Mouse (Mus musculus) gastrocnemius, adult 2 months (tissue): ENCODE measurements around the gene Klhl2. TPM values are rescaled to one million over a fixed set of nuclear protein-coding genes. Genes with fewer than 3 reads are reported as not detected.

Experiments
- DNase-seq: peaks from one replicate; pipeline ENCODE4 v3.0.0; 2022
- H3K27ac ChIP-seq: fragments of 200-600 bp; 2 replicates; pipeline ENCODE4 v1.8.1; 2022; ENCODE audit warnings: mild to moderate bottlenecking
- H3K4me3 ChIP-seq: fragments of 200-600 bp; 2 replicates; pipeline ENCODE4 v1.8.1; 2022; ENCODE audit warnings: mild to moderate bottlenecking, moderate library complexity
- CTCF ChIP-seq: fragments of 200-600 bp; IDR thresholded peaks from 2 replicates; pipeline ENCODE4 v1.8.1; 2022; ENCODE audit warnings: antibody characterized with exemption, mild to moderate bottlenecking, moderate library complexity
- intact Hi-C: fragments of 180-260 bp; cut with DNase I; formaldehyde crosslinking; loops from one replicate; pipeline ENCODE4 v1.15.1; 2025
- long read RNA-seq, 2 experiments: library from polyadenylated mRNA; stranded (forward); transcript quantifications; one replicate each; pipeline ENCODE4 v2.0.0; 2021
- total RNA-seq, 2 experiments: library from RNA; stranded (reverse); gene quantifications; 2 replicates each; pipeline ENCODE4 v1.2.3; 2021

Gene Klhl2
- 1 to 10 TPM; 7.9 to 8.7 TPM for total RNA-seq
- long read RNA-seq, experiment 1, transcript Klhl2-201 (15 exons, 3,412 nt): major isoform, 14 of 15 reads
- long read RNA-seq, experiment 1, partial matches to known transcripts: 0 of 15 reads
- long read RNA-seq, experiment 1, other reads (novel, unspliced or antisense): 1 of 15 reads
- long read RNA-seq, experiment 2, transcript Klhl2-201 (15 exons, 3,412 nt): major isoform, 13 of 16 reads
- long read RNA-seq, experiment 2, partial matches to known transcripts: 2 of 16 reads
- long read RNA-seq, experiment 2, other reads (novel, unspliced or antisense): 1 of 16 reads

- H3K27ac ChIP-seq: peak within 1 kb of the TSS; percentile 87
- intact Hi-C loops: loop anchor here (5.0 kb wide), 2 partner anchors 92 to 118 kb away; partner anchors contain the start of gene Msmo1
- no peak for TF ChIP-seq CTCF
- peak within 1 kb of the TSS; percentile 97 for H3K4me3 ChIP-seq
- DNase-seq: peak; percentile 89
Measured at GRCm38 (mm10) chr8:64849897-64850541, at the start of gene Klhl2. Klhl2 (minus strand) TSS chr8:64850017.

DNA sequence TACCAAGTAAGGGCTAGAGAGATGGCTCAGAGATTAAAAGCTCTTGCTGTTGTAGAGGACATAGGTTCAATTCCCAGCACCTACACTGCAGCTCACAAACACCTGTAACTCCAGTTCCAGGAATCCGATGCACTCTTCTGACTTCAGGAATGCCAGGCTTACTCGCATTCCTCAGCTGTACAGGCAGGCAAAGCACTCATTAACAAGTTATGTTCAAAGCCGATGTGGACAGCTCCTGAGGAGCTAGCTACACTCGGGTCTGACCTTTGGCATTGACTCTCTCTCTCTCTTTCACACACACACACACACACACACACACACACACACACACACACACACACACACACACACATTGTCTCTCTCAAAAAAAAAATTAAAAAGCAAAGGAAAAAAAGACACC, 48.9 kb upstream of the Klhl2 start:
- H3K4me3 ChIP-seq: no peak overlapping the region
- intact Hi-C loops: no loop called here
- DNase-seq: no peak
- H3K27ac ChIP-seq: no peak overlapping the region
- TF ChIP-seq CTCF: no peak

GRCm38 (mm10) chr8:64896731-64897130, 46.9 kb upstream of the Klhl2 start:
- no peak for DNase-seq
- intact Hi-C loops: no loop called here
- no peak overlapping the region for H3K4me3 ChIP-seq
- no peak for TF ChIP-seq CTCF
- H3K27ac ChIP-seq: no peak overlapping the region

DNA sequence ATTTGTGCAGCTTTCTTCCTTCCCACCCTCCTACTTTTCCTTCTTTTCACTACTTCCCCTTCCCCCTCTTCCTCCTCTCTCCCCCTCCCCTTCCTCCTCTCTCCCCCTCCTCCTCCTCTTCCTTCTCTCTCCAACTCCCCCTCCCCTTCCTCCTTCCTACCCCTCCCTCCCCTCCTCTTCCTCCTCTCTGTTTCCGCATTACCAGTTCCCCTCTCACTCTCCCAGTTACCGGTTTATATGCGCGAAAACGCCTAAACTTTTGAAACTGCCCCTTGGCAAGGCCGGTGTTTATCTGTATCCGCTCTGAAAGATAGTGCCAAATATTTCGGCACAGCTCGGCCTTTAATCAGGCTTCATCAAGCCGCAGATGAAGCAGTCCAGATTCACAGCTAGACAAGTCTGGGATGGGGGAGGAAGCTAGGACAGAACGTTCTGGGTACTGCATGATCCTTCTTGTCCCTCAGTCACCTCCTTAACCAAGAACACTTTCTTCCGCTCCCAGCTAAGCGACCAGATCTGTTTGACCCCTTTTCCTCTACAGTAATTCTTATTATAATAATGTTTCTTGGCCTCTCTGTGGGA, 30.9 kb upstream of the Klhl2 start:
- TF ChIP-seq CTCF: no peak
- intact Hi-C loops: no loop called here
- Histone ChIP-seq H3K4me3 (peak overlapping the region; percentile 58), H3K27ac (peak overlapping the region; percentile 63)
- peak; percentile 42 for DNase-seq

GRCm38 (mm10) chr8:64877630-64878312, 28.0 kb upstream of the Klhl2 start:
- Histone ChIP-seq H3K27ac (no peak overlapping the region), H3K4me3 (no peak overlapping the region)
- intact Hi-C loops: no loop called here
- no peak for DNase-seq
- TF ChIP-seq CTCF: no peak

- no peak for TF ChIP-seq CTCF
- intact Hi-C loops: no loop called here
- peak overlapping the region; percentile 11; the same call in 1 of the 2 replicates for H3K4me3 ChIP-seq
- H3K27ac ChIP-seq: peak overlapping the region; percentile 56
- DNase-seq: no peak
Measured at GRCm38 (mm10) chr8:64871469-64872165, 21.8 kb upstream of the Klhl2 start.

DNA sequence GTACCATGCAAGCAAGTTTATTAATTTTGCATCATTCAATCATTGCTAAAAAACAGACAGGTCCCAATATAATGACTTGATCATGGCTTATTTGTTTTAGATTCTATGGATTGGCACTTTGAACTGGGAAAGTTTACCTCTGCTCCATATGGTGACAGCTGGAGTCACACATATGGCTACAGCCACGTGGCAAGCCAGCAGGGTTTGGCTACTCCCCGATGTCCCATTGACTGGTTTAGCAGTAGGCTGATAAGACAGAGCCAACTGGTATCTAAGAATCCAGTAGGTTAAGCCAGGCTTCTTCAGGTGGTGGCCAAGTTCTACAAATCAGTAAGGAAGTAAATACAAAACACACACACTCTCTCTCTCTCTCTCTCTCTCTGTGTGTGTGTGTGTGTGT, 20.4 kb upstream of the Klhl2 start:
- no peak for DNase-seq
- no peak for TF ChIP-seq CTCF
- no peak overlapping the region for H3K27ac ChIP-seq
- intact Hi-C loops: no loop called here
- no peak overlapping the region for H3K4me3 ChIP-seq

DNA sequence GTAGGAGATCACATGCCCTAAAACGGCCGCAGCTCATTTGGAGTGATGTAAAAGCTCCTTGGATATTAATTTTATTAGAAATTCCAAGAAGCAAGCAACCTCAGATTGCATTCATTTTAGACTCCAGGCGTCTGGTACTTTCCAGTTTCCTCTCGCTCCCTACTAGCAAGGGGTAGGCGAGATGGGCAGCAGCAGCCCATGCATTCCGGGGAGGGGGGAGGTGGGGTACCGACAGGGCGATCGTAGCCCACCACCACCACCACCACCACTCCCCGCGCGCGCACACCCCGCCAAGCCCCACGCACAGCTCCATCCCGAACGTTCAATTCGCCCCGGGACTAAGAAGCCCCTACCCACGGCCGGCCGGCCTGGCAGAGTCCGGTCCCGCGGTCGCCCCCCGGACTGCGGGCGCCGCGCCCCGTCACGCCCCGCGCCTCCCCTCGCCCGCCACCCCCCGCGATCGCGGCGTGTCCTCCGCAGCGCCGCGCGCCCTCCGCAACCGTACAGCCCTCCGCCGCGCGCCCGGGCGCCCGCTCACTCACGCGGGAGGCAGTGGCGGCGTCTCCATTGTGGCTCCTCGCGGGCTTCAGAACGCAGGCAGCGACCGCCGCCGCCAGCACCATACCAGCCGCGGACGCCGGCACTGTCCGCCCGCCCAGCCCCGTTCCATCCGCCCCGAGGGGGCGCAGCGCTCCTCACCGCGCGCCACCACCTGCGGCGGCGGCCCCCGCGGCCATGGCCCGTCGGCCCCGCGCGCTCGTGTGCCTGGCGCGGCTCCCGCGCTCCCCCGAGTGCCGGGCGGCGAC, 523 bp downstream of the Klhl2 start:
- Histone ChIP-seq H3K4me3 (peak overlapping the region; percentile 97), H3K27ac (peak overlapping the region; percentile 81)
- no peak for DNase-seq
- intact Hi-C loops: loop anchor here (5.0 kb wide), 1 partner anchor 93 kb away; no protein-coding TSS in a partner anchor
- TF ChIP-seq CTCF: peak; percentile 40

DNA sequence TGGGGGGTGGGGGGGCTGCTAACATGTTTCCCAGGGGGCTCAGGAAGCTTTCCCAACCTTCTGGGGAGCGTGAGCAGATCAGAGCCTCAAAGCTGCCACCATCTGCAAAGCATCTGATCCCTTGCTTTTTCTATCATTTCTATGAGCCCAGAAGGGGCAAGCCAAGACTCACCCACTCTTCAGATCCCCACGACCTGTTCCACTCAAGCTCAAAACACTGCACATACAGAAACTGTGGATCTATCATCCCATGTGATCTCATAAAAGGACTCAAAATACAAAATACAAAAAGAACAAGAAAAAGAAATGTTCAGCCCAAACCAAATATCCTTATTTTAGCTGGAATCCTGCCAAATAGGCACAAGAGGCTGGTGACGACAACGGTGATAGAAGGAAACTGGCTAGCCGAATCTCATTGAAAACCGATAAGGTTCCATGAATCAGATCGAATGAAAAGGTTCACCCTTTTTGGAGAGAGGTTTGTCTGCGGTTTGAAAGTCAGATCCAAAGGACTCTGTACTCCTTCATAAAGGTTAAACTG, 1.5 kb downstream of the Klhl2 start:
- TF ChIP-seq CTCF: no peak
- no peak for DNase-seq
- intact Hi-C loops: loop anchor here (5.0 kb wide), 1 partner anchor 94 kb away; no protein-coding TSS in a partner anchor
- H3K4me3 ChIP-seq: peak overlapping the region; percentile 97
- H3K27ac ChIP-seq: peak overlapping the region; percentile 16; the same call in 1 of the 2 replicates

- Histone ChIP-seq H3K4me3 (no peak overlapping the region), H3K27ac (no peak overlapping the region)
- DNase-seq: no peak
- no peak for TF ChIP-seq CTCF
- intact Hi-C loops: loop anchor here (5.0 kb wide), 1 partner anchor 95 kb away; no protein-coding TSS in a partner anchor
Measured at GRCm38 (mm10) chr8:64847650-64848049, 2.2 kb downstream of the Klhl2 start.

DNA sequence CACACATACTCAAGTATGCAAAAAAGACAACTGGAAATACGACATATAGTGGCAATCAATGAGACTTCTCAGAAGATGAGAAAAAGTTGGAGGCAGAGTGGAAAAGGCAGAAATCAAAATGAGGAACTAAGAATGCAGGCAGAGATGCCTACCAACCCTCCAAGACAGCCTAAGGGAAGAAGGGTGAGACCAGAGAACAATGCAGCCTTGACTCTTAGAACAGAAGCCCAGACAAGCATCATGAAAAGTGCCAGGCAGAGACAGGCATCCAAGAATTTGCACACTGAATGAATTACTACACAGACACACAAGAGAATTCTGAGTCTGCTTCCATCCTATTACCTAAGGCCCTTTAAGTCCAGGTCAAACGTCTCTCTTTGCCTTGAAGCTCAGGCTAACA, 2.6 kb downstream of the Klhl2 start:
- no peak for DNase-seq
- no peak overlapping the region for H3K27ac ChIP-seq
- no peak for TF ChIP-seq CTCF
- intact Hi-C loops: loop anchor here (5.0 kb wide), 1 partner anchor 95 kb away; no protein-coding TSS in a partner anchor
- no peak overlapping the region for H3K4me3 ChIP-seq
